Mouse (Mus musculus) testis, postnatal 14 days (tissue): Measurements from ENCODE around the gene Lsm3.

Source experiments
- DNase-seq: peaks from one replicate; pipeline ENCODE4 v3.0.0; 2021; ENCODE audit warnings: low spot score

The Lsm3 gene

DNA sequence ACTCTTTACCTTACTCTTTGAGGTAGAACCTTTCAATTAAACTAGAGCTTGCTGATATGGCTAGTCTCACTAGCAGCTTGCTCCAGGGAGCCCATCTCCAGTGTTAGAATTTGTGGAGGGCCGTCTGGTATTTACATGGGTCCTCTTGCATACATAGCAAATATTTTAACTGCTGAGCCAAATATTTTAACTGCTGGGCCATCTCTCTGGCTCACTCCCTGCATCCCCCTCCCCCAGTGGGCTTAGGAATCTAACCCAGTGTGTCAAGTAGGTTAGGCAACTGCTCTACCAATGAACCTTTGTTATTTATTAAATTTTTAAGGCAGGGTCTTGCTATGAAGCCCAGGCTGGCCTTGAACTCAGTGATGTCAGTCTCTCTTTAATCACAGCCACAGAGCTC lies 42.8 kb downstream of the Lsm3 start:
- DNase-seq, result no peak

- DNase-seq, result no peak
Measured at GRCm38 (mm10) chr6:91559371-91559770, 43.6 kb downstream of the Lsm3 start.

GRCm38 (mm10) chr6:91560186-91560585 lies 44.5 kb downstream of the Lsm3 start:
- no peak for DNase-seq

GRCm38 (mm10) chr6:91563031-91563430 lies 47.3 kb downstream of the Lsm3 start:
- no peak for DNase-seq

GRCm38 (mm10) chr6:91566407-91566806 lies 50.7 kb downstream of the Lsm3 start:
- DNase-seq, result no peak
